Mouse (Mus musculus) midbrain, embryonic 10.5 days (tissue): ENCODE results near the gene Ffar3. TPM values are rescaled to one million over a fixed set of nuclear protein-coding genes. Genes with fewer than 3 reads are reported as not detected.

ENCODE experiments used
- DNase-seq: peaks from one replicate; pipeline ENCODE4 v3.0.0-alpha.2; 2017; ENCODE audit warnings: low spot score
- H3K27ac ChIP-seq: fragments of 300-500 bp; sonication (generic); replicated peaks from 2 replicates; pipeline ENCODE4 v1.5.1; 2016; ENCODE audit warnings: mild to moderate bottlenecking
- H3K27me3 ChIP-seq: fragments of 300-500 bp; sonication (generic); 2 replicates; pipeline ENCODE4 v1.6.1; 2016; ENCODE audit warnings: low read depth, mild to moderate bottlenecking; ENCODE audit not compliant: poor library complexity, severe bottlenecking
- H3K36me3 ChIP-seq: fragments of 300-500 bp; sonication (generic); 2 replicates; pipeline ENCODE4 v1.6.1; 2016; ENCODE audit warnings: mild to moderate bottlenecking, moderate library complexity
- H3K4me1 ChIP-seq: fragments of 300-500 bp; sonication (generic); 2 replicates; pipeline ENCODE4 v1.6.1; 2016
- H3K4me3 ChIP-seq: fragments of 300-500 bp; sonication (generic); 2 replicates; pipeline ENCODE4 v1.5.1; 2016; ENCODE audit warnings: mild to moderate bottlenecking, moderate library complexity
- H3K9me3 ChIP-seq: fragments of 300-500 bp; sonication (generic); replicated peaks from 2 replicates; pipeline ENCODE4 v1.6.1; 2016; ENCODE audit warnings: mild to moderate bottlenecking
- WGBS: fragments of 180-500 bp; shearing (Covaris S2); methylation state at CpG from one replicate; pipeline ENCODE4 v1.1.7; 2016; 5-methylcytosine and 5-hydroxymethylcytosine counted together
- polyA plus RNA-seq: library from polyadenylated mRNA; unstranded; fragments of >200 nt; fragmentation: Nextera tagmentation; extraction: Ambion mirVana; gene quantifications from 2 replicates; pipeline ENCODE4 v1.2.1, GENCODE M21; 2016

Ffar3 gene
- polyA plus RNA-seq = not detected in 2 replicates

- Histone ChIP-seq H3K36me3 (no peaks in the 10 kb centered on the region), H3K27me3 (peaks cover 6% of the 10 kb centered on the region; the same call in 1 of the 2 replicates), H3K4me1 (peaks cover 9% of the 10 kb centered on the region), H3K27ac (no peak within 1 kb of the TSS), H3K9me3 (no peaks in the 10 kb centered on the region), H3K4me3 (no peak within 1 kb of the TSS)
- no peak for DNase-seq
- WGBS = 88% methylated on average over 6 of the region's 6 CpGs
These were observed at the start of gene Ffar3 for GRCm38 (mm10) chr7:30856078-30856477. Gene Ffar3, minus strand, starts transcription at chr7:30856178.

- Histone ChIP-seq H3K36me3 (no peaks in the 10 kb centered on the region), H3K27me3 (peaks cover 2% of the 10 kb centered on the region), H3K4me3 (no peak overlapping the region), H3K27ac (no peak overlapping the region), H3K4me1 (peaks cover 14% of the 10 kb centered on the region), H3K9me3 (no peaks in the 10 kb centered on the region)
- no peak for DNase-seq
- WGBS = 57% methylated on average over 4 of the region's 4 CpGs
These were observed 48.1 kb upstream of the Ffar3 start for GRCm38 (mm10) chr7:30904042-30904441.

- no peaks in the 10 kb centered on the region for H3K27me3 ChIP-seq
- H3K9me3 ChIP-seq = no peaks in the 10 kb centered on the region
- 88% methylated on average over 3 of the region's 3 CpGs for WGBS
- no peak overlapping the region for H3K27ac ChIP-seq
- no peak for DNase-seq
- no peaks in the 10 kb centered on the region for H3K36me3 ChIP-seq
- H3K4me1 ChIP-seq = peaks cover 3% of the 10 kb centered on the region; the same call in 1 of the 2 replicates
- H3K4me3 ChIP-seq = no peak overlapping the region
These were observed 39.2 kb upstream of the Ffar3 start for GRCm38 (mm10) chr7:30895217-30895616.

GRCm38 (mm10) chr7:30892515-30892914, 36.5 kb upstream of the Ffar3 start:
- DNase-seq = no peak
- no peak overlapping the region for H3K4me3 ChIP-seq
- no peaks in the 10 kb centered on the region for H3K9me3 ChIP-seq
- H3K27ac ChIP-seq = no peak overlapping the region; the same call in 1 of the 2 replicates
- 73% methylated on average over 3 of the region's 3 CpGs for WGBS
- H3K4me1 ChIP-seq = no peaks in the 10 kb centered on the region
- no peaks in the 10 kb centered on the region for H3K36me3 ChIP-seq
- no peaks in the 10 kb centered on the region for H3K27me3 ChIP-seq

- Histone ChIP-seq H3K27me3 (no peaks in the 10 kb centered on the region), H3K27ac (no peak overlapping the region), H3K4me1 (no peaks in the 10 kb centered on the region), H3K9me3 (no peaks in the 10 kb centered on the region), H3K4me3 (no peak overlapping the region), H3K36me3 (no peaks in the 10 kb centered on the region)
- no peak for DNase-seq
- WGBS = 92% methylated on average over 9 of the region's 9 CpGs
These were observed 35.8 kb upstream of the Ffar3 start for GRCm38 (mm10) chr7:30891746-30892145.

- H3K4me1 ChIP-seq = no peaks in the 10 kb centered on the region
- no peaks in the 10 kb centered on the region for H3K9me3 ChIP-seq
- 83% methylated on average over 2 of the region's 2 CpGs for WGBS
- no peaks in the 10 kb centered on the region for H3K36me3 ChIP-seq
- H3K27ac ChIP-seq = no peak overlapping the region
- no peaks in the 10 kb centered on the region for H3K27me3 ChIP-seq
- DNase-seq = no peak
- H3K4me3 ChIP-seq = no peak overlapping the region
These were observed 34.7 kb upstream of the Ffar3 start for GRCm38 (mm10) chr7:30890681-30891080.

GRCm38 (mm10) chr7:30888786-30889185, 32.8 kb upstream of the Ffar3 start:
- DNase-seq = no peak
- no peaks in the 10 kb centered on the region for H3K27me3 ChIP-seq
- no peaks in the 10 kb centered on the region for H3K4me1 ChIP-seq
- WGBS = 80% methylated on average over 7 of the region's 7 CpGs
- no peak overlapping the region for H3K27ac ChIP-seq
- H3K36me3 ChIP-seq = no peaks in the 10 kb centered on the region
- H3K4me3 ChIP-seq = no peak overlapping the region
- H3K9me3 ChIP-seq = no peaks in the 10 kb centered on the region

GRCm38 (mm10) chr7:30887568-30888188, 31.7 kb upstream of the Ffar3 start:
- Histone ChIP-seq H3K27me3 (no peaks in the 10 kb centered on the region), H3K4me1 (no peaks in the 10 kb centered on the region), H3K27ac (no peak overlapping the region), H3K9me3 (no peaks in the 10 kb centered on the region), H3K4me3 (no peak overlapping the region), H3K36me3 (no peaks in the 10 kb centered on the region)
- 86% methylated on average over 14 of the region's 14 CpGs for WGBS
- DNase-seq = no peak

GRCm38 (mm10) chr7:30886852-30887251, 30.9 kb upstream of the Ffar3 start:
- H3K27ac ChIP-seq = no peak overlapping the region
- no peak for DNase-seq
- no peaks in the 10 kb centered on the region for H3K36me3 ChIP-seq
- H3K4me3 ChIP-seq = no peak overlapping the region
- WGBS = 85% methylated on average over 4 of the region's 4 CpGs
- H3K9me3 ChIP-seq = no peaks in the 10 kb centered on the region
- no peaks in the 10 kb centered on the region for H3K4me1 ChIP-seq
- no peaks in the 10 kb centered on the region for H3K27me3 ChIP-seq

- Histone ChIP-seq H3K9me3 (no peaks in the 10 kb centered on the region), H3K27ac (no peak overlapping the region), H3K36me3 (no peaks in the 10 kb centered on the region), H3K4me1 (no peaks in the 10 kb centered on the region), H3K27me3 (no peaks in the 10 kb centered on the region), H3K4me3 (no peak overlapping the region)
- no peak for DNase-seq
These were observed 28.1 kb upstream of the Ffar3 start for GRCm38 (mm10) chr7:30884047-30884446.

- Histone ChIP-seq H3K4me3 (no peak overlapping the region), H3K9me3 (no peaks in the 10 kb centered on the region), H3K36me3 (no peaks in the 10 kb centered on the region), H3K4me1 (no peaks in the 10 kb centered on the region), H3K27me3 (no peaks in the 10 kb centered on the region), H3K27ac (no peak overlapping the region)
- 89% methylated on average over 3 of the region's 3 CpGs for WGBS
- DNase-seq = no peak
These were observed 25.4 kb upstream of the Ffar3 start for GRCm38 (mm10) chr7:30881367-30881766.

GRCm38 (mm10) chr7:30880176-30880575, 24.2 kb upstream of the Ffar3 start, which contains the start of gene Cd22:
Gene Cd22, minus strand, starts transcription at chr7:30880342.
- Histone ChIP-seq H3K4me1 (no peaks in the 10 kb centered on the region), H3K27ac (no peak within 1 kb of the TSS), H3K9me3 (no peaks in the 10 kb centered on the region), H3K27me3 (no peaks in the 10 kb centered on the region), H3K4me3 (no peak within 1 kb of the TSS), H3K36me3 (no peaks in the 10 kb centered on the region)
- WGBS = 78% methylated on average over 7 of the region's 7 CpGs
- DNase-seq = no peak

- no peak for DNase-seq
- H3K9me3 ChIP-seq = no peaks in the 10 kb centered on the region
- no peak overlapping the region for H3K4me3 ChIP-seq
- no peaks in the 10 kb centered on the region for H3K4me1 ChIP-seq
- H3K27me3 ChIP-seq = no peaks in the 10 kb centered on the region
- 84% methylated on average over 6 of the region's 6 CpGs for WGBS
- no peaks in the 10 kb centered on the region for H3K36me3 ChIP-seq
- H3K27ac ChIP-seq = no peak overlapping the region
These were observed 23.0 kb upstream of the Ffar3 start for GRCm38 (mm10) chr7:30878950-30879349.
